Mouse (Mus musculus) adrenal gland, postnatal 36 days (tissue): ENCODE data around the gene Ankrd27. TPM values are rescaled to one million over a fixed set of nuclear protein-coding genes. Genes with fewer than 3 reads are reported as not detected.
A peak's percentile ranks its signal among the peaks of the same experiment; 100 is the strongest.
"Not testable (repeated sequence)": the region's sequence is repeated elsewhere in the genome, so short reads cannot be mapped to it uniquely, and the experiment has no call there.

ENCODE experiments used
- DNase-seq, 2 experiments: peaks; one replicate each; pipeline ENCODE4 v3.0.0; 2021; ENCODE audit warnings: mixed read lengths in 1 of 2
- long read RNA-seq, 2 experiments: library from polyadenylated mRNA; stranded (forward); transcript quantifications; one replicate each; pipeline ENCODE4 v2.0.0; 2021; ENCODE audit warnings: borderline sequencing depth in 2 of 2
- total RNA-seq, 2 experiments: library from RNA; stranded (reverse); gene quantifications; 2 replicates each; pipeline ENCODE4 v1.2.3; 2021

Gene Ankrd27
- 10 to 100 TPM; 23.6 to 32.6 TPM for total RNA-seq
- long read RNA-seq, experiment 1, full-length matches to known transcripts, result 13 of 24 reads
- long read RNA-seq, experiment 1, partial matches to known transcripts, result 6 of 24 reads
- long read RNA-seq, experiment 1, other reads (novel, unspliced or antisense), result 5 of 24 reads
- long read RNA-seq, experiment 2, full-length matches to known transcripts, result 5 of 7 reads
- long read RNA-seq, experiment 2, partial matches to known transcripts, result 0 of 7 reads
- long read RNA-seq, experiment 2, other reads (novel, unspliced or antisense), result 2 of 7 reads

DNA sequence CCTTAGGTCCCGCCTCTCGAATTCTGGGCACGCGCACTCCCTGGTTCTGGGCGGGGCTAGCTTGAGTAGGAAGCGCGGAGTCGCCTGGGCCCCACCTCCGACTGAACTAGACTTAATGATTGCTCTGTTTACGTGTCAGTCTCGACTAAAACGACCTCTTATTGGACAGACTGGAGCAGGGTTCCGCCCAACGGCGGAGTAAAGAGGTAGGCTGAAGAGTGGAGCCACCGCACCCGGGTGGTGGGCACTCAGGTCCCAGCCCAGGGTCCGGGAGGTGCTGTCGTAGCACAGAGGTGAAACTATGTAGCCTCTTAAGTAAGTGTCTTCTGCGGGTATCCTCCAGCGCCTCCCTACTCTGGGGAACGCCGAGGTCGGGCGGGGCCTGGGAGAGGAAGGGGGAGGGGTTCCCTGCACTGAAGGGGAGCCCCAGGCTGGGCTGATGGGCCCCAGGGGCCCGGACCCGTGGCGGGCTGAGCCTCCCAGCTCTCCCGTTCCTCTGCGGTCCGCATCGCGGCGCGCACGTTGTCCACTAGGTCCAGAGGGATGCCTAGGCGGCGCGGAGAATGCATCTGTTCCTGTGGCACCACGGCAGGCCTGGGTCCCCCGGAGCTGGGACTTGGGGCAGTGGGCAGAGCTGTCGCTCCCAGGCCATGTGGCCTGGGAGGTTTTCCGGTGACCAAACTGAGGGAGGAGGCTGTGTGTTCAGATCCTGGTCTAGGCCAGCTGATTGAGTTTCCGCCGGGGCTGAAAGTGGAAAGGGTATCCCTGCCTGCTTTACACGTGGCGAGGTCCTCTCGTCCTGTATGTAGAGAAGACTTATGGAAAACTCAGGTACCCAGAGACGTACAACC is at the start of gene Ankrd27:
Ankrd27 (plus strand) TSS at position 190 of the 851 bp plus-strand sequence.
- peak; percentile 95 for DNase-seq

GRCm38 (mm10) chr7:35537562-35537961 is 48.5 kb upstream of the Ankrd27 start, which contains the start of gene Tdrd12:
TSS of gene Tdrd12 (minus strand) at chr7:35537745.
- DNase-seq, result no peak

GRCm38 (mm10) chr7:35545881-35546280 is 40.2 kb upstream of the Ankrd27 start:
- DNase-seq, result peak; percentile 65 to 73

DNA sequence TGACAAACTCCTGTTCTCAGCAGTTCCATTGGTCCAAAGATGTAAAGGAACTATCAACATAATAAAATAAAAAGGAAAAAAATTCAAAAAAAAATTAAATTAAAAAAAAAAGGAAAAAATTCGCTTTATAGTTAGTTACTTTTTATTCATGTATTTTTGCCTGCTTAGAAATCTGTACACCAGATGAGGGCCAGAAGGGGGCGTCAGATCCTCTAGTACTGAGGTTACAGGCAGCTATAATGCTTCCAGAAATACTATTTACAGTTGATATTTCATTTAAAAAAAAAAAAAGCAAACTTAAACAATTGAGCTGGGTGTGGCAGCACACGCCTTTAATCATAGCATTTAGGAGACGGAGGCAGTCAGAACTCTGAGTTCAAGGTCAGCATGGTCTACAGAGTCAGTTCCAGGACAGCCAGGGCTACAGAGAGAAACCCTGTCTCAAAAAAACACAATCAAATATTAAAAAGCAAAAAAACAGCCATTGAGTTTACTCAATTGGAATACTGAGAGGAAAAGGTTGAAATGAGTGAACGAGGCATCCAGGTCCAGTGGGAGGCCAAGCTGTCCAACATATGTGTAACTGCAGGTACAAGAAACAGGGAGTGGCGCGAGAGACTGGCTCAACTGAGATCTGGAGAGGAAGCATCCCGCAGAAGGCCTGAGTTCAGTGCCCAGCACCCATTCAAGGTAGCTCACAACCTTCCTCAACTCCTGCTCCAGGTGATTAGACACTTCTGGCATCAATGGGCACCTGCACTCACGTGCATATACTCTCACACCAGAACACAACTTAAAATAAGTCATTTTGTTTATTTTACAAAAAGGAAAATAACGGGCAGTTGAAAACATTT is 32.1 kb upstream of the Ankrd27 start:
- DNase-seq, result peak; percentile 33 to 48

DNA sequence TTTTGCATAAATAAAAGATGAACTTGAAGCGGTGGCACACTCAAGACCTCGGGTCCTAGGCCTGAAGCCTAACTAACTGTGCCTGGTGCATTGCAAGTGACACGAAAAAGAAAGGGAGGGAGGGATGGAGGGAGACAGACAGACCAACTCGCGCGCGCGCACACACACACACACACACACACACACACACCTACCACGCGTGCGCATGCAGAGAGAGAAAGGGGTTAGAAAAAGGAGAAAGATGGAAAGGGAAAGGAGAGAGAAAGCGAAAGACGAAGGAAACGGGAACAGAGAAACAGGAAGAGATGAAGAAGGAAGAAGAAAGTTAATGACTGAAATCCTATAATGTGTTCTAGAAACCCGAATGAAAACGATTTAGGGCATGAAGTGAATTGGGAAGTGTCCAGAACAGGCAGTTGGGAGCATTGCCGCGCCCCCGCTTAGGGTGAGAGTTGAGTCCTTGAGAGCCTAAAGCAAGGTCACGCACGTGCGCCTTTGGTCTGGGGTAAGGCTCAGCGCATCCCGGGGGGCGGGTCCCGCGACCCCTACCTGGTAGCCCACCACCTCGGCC is 31.4 kb upstream of the Ankrd27 start:
- DNase-seq, result peak; percentile 41 to 51

DNA sequence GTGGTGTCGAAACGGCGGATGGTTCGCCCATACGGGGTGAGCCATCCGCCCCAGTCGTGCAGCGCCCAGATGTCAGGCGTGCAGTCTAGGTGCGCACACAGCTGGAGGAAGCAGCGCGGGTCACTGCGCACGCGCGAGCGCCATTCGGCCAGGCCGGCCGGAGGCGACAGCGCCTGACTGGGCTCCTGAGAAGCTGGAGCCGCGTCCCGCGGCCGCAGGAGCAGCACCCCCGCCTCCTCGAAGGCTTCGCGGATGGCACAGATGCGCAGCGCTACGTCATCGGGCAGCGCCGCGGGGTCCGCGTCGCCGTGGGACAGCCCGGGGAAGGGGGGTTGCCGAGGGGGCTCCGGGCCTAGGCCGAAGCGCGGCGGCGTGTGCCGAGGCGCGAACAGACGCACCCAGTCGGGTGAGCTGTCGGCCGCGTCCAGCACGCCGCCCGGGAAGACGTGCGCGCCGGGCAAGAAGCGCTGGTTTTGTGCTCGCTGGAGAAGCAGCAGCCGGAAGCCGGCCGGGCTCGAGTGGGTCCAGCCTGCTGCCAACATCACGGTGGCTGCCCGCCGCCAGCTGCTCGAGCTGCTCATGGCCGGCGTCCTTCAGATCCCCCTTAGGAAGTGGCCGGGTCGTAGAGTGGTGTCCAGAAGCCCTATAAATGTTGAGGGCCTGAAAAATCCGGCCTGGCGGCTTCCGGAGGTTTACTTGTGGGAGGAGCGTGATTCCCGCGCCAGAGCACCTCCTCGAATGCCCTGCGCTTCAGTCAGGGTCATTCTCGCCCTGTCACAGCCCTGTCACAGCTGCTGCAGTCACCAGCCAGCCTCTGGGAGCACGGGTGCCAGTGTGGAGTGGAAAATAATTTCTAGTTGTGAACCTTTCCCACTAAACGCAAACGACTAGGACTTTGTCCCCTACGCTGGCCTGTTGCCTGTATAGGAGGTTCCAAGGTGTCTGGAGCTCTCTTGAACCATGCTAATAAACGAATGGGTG is 30.5 kb upstream of the Ankrd27 start:
- peak; percentile 92 to 94 for DNase-seq

GRCm38 (mm10) chr7:35556205-35556603 is 29.8 kb upstream of the Ankrd27 start, which contains the start of gene Nudt19:
TSS of gene Nudt19 (minus strand) at chr7:35556304.
- no peak for DNase-seq

DNA sequence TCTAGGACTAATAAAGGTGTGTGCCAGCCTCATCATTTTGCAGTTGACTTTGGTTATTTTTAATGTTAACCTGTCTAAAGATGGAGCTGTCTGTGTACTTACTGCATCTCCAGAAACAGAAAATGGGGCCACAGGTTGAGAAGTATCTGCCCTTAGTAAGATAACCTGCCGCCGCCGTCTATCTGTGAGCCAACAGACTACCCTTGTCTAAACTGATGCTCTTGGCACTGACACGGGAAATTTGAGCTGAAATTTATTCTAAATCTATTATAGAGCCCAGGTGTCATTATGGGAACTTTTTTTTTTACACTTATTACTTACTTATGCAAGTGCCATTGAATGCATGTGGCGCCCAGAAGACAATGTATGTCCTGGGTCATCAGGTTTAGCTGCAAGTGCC is 29.1 kb upstream of the Ankrd27 start:
- no peak for DNase-seq

DNA sequence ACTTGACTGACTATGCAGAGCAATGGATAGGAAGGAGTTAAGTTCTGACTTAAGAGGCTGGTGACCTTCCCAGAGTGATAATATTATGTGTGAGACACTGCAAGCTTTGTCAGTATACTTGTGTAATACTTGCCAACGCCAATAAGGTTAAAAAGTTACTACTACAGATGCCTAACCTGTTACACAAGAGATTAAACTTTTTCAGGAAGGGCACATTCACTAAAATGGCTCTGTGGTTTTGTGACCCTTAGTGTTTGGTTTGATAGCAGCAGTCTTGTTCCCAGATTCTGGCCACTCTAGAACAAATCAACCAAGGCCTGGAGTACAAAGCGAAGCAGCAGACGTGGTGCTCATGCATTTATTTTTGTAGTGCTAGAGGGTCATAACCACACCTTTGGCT is 28.5 kb upstream of the Ankrd27 start:
- no peak for DNase-seq

DNA sequence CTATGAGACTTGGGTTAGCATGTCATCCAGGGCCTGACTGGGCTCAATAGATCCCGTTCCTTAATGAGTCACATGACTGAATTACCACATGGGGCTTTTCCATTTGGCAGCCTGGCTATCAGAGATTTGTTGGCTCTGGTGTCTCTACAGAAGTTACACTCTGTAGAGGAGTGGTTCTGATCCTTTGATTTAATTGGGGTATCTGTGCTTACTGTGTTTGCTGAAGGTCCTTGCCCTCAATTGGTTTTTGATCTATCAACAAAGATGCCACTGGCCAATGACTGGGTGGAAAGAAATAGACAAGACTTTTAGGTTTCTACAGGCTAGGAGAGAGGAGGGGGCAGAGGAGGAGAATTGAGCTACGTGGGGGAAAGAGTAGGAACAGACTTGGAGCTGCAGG is 27.4 kb upstream of the Ankrd27 start:
- DNase-seq, result no peak

GRCm38 (mm10) chr7:35559838-35560237 is 26.2 kb upstream of the Ankrd27 start:
- DNase-seq, result no peak

DNA sequence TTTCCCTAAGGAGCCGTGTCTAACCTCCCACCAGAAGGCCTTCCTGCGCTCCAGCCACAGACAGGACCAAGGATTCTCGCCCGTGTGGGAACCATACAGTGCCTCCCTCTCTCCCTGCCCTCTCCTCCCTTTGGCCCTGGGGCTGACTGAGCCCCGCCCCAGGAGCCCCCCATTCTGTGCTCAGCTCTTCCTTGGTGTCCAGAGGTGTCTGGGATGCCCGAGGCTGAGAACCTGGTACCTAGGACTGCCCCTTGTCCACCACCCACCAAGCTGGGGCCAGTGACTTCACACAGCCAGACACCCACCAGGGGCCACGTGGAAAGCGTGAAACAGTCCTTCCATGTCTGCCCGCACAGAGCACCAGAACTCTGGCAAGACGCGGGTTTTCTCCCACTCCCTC is 23.0 kb upstream of the Ankrd27 start:
- DNase-seq, result no peak

GRCm38 (mm10) chr7:35564067-35564865 is 21.8 kb upstream of the Ankrd27 start:
- no peak for DNase-seq

DNA sequence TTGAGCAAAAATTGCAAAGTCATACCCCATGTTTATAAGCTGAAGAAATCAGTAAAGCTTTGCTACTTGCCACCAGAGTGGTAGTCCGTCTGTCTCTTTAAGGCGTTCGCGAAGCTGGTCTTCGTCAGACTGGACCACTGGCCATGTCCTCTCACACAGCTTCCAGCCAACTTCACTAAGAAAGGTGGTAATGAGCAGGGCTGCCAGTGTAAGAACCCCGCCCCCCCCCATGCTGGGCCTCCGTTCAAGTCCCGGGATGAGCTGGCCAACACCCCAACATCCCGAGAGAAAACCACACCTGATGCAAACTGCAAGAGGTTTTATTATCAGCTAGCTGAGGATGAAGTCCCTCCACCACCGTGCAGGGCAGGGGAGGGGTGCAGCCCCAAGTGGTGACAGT is 21.2 kb upstream of the Ankrd27 start:
- DNase-seq, result not testable (repeated sequence)

DNA sequence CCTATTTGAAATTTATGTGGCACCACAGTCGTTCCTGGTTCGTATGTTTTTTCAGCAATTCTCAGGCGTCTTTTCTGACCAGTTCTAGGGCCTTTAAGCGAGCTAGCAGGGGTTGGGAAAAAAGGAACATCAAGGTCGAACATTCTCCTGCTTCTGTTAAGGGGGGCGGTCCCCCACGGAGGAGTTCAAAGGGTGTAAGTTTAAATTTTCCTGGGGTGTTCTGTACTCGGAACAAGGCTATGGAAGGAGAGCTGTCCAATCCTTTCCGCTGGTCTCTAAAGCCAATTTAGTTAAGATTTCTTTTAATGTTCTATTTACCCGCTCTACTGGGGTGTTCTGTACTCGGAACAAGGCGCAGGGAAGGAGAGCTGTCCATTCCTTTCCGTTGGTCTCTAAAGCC is 20.1 kb upstream of the Ankrd27 start:
- DNase-seq, result not testable (repeated sequence)

GRCm38 (mm10) chr7:35569724-35570123 is 16.3 kb upstream of the Ankrd27 start:
- not testable (repeated sequence) for DNase-seq

- not testable (repeated sequence) for DNase-seq
These were observed 15.2 kb upstream of the Ankrd27 start for GRCm38 (mm10) chr7:35570883-35571282.

GRCm38 (mm10) chr7:35579849-35580248 is 6.2 kb upstream of the Ankrd27 start:
- peak; percentile 48 to 66 for DNase-seq

DNA sequence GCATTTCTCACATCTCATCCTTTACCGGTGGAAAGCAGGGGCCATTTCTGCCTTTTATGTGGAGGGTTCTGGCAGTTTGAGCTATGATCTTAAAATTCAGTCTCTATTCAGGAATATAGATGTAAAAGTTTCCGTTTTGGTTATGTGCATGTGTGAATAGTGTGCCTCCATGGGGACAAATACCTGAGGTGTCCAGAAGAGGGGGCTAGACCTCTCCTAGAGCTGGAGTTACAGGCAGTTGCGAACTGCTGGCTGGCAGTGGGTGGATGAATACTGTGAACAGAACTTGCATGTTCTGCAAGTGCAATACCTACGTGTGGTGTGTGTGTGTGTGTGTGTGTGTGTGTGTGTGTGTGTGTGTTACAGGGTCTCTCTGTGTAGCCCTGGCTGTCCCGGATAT is 3.3 kb upstream of the Ankrd27 start:
- no peak for DNase-seq
